Mouse (Mus musculus): ENCODE data around the gene Tlr12.

DNA sequence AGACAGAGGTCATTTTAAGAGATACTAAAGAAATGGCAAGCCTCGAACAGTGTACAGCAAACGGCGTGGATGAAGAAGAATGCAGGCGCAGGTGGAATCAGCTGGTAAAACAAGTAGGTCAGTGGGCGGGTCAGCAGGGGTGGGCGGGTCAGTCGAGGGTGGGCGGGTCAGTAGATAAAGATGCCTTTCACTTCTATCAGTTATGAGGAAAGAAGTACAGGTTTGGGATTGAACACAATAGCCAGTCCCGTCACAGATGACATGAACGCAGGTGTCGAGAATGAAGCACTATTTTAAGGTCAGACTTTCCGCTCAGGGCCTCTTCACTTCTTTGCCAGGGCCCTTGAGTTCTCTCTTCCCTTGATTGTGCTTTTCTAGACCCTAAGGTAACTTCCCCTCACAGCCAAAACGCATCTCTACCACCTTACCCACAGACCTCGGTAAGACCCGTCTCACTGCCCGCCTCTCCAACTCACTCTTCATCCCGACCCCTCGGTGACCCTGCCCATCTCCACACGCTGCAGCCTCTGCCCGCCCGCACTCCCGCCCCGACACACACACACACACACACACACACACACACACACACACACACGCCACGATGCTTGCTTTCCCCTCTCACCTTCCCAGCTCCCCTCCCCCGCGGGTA, 9.0 kb downstream of the Tlr12 start:
- TF ChIP-seq CTCF (conservative IDR thresholded peaks at IDR 0.05 in 1 of 2, IDR thresholded peaks at IDR 0.05 in 1 of 2; ENCODE audit: low read depth in 2 of 2, low read length in 2 of 2) (no peak), POLR2AphosphoS2 (IDR thresholded peaks at IDR 0.05; ENCODE audit: low read depth, low read length) (no peak)

All from CH12.LX (cell line).